ENCODE assay signal across 14 mouse cellular contexts in genomic region chr9:46647238-46647922, GRCm38 (mm10).
DNase-seq lines count a peak whose midpoint lies in the region; ATAC-seq and TF ChIP-seq lines count a peak whose summit lies in the region.
"Had no signal": no experiment of that assay in that cellular context is flagged by ENCODE, and none has a peak within 500 bp of the region (broad histone marks: within the 10 kb centered on the region; RNA-seq: fewer than 3 reads in every experiment).

No protein-coding gene starts in this region.

- peak; percentile 13; the same call in 1 of the 2 replicates for ATAC-seq in forebrain, embryonic 13.5 days
- ATAC-seq in hindbrain, postnatal 0 days: peak; percentile 49; the same call in 1 of the 2 replicates
- ATAC-seq in liver, embryonic 11.5 days (replicated peaks; ENCODE audit: low FRiP score): no peak
- no peak for ATAC-seq in erythroblast, adult 5-6 weeks (replicated peaks; ENCODE audit: low FRiP score, poor library complexity, severe bottlenecking)
- ATAC-seq: CD4-positive, CD25-positive, alpha-beta regulatory T cell, adult 4 months had no signal

- no peak overlapping the region for H3K4me3 ChIP-seq in forebrain, embryonic 13.5 days
- no peak overlapping the region for H3K4me3 ChIP-seq in hindbrain, postnatal 0 days (ENCODE audit: low read length)
- H3K4me3 ChIP-seq in liver, embryonic 11.5 days (ENCODE audit: low read depth, low read length): no peak overlapping the region
- H3K4me3 ChIP-seq: embryonic facial prominence, embryonic 12.5 days had no signal

- no peak overlapping the region for H3K4me2 ChIP-seq in forebrain, embryonic 13.5 days
- no peak overlapping the region for H3K4me2 ChIP-seq in hindbrain, postnatal 0 days (ENCODE audit: low read depth, low read length)
- H3K4me2 ChIP-seq in liver, embryonic 11.5 days: no peak overlapping the region
- H3K4me2 ChIP-seq: embryonic facial prominence, embryonic 12.5 days had no signal

- WGBS in forebrain, embryonic 13.5 days: 18% methylated on average over 9 of the region's 9 CpGs
- WGBS in hindbrain, postnatal 0 days: 28% methylated on average over 9 of the region's 9 CpGs
- WGBS in liver, embryonic 11.5 days: 68% methylated on average over 9 of the region's 9 CpGs

- no peaks in the 10 kb centered on the region for H3K36me3 ChIP-seq in forebrain, embryonic 13.5 days (ENCODE audit: poor library complexity, severe bottlenecking)
- no peaks in the 10 kb centered on the region for H3K36me3 ChIP-seq in hindbrain, postnatal 0 days (ENCODE audit: insufficient read depth, low read length)
- H3K36me3 ChIP-seq in liver, embryonic 11.5 days (ENCODE audit: control insufficient read depth, insufficient read depth, low read length): no peaks in the 10 kb centered on the region
- H3K36me3 ChIP-seq: embryonic facial prominence, embryonic 12.5 days had no signal

- H3K27me3 ChIP-seq in forebrain, embryonic 13.5 days: 0 out of 2 replicates have a peak, but pooled peaks cover 3% of the 10 kb centered on the region
- H3K27me3 ChIP-seq in hindbrain, postnatal 0 days (ENCODE audit: insufficient read depth, low read length): no peaks in the 10 kb centered on the region
- no peaks in the 10 kb centered on the region for H3K27me3 ChIP-seq in liver, embryonic 11.5 days (replicated peaks; ENCODE audit: control insufficient read depth, insufficient read depth, low read length)
- H3K27me3 ChIP-seq: embryonic facial prominence, embryonic 12.5 days had no signal

- peak; percentile 10 for DNase-seq in right cerebral cortex, adult 18-20 months
- DNase-seq in right cerebral cortex, postnatal 14 days: no peak
- peak; percentile 54 for DNase-seq in hindbrain, postnatal 0 days (ENCODE audit: low spot score)
- DNase-seq in retina, postnatal 7 days (ENCODE audit: low read depth, low spot score): peak; percentile 43
- no peak for DNase-seq in adrenal gland, adult 2 months
- DNase-seq in liver, embryonic 11.5 days (ENCODE audit: low spot score): no peak
- DNase-seq: adrenal gland, adult 8-10 months; cerebellum, adult 11 months had no signal

- TF ChIP-seq CTCF in hindbrain, postnatal 0 days (IDR thresholded peaks at IDR 0.05; ENCODE audit: low read depth): no peak

- peaks cover 21% of the 10 kb centered on the region for H3K4me1 ChIP-seq in forebrain, embryonic 13.5 days
- peaks cover 13% of the 10 kb centered on the region for H3K4me1 ChIP-seq in hindbrain, postnatal 0 days (ENCODE audit: insufficient read depth, low read length)
- no peaks in the 10 kb centered on the region for H3K4me1 ChIP-seq in liver, embryonic 11.5 days (replicated peaks; ENCODE audit: control insufficient read depth, insufficient read depth, low read length)
- H3K4me1 ChIP-seq: embryonic facial prominence, embryonic 12.5 days had no signal

- peak overlapping the region; percentile 67 for H3K27ac ChIP-seq in forebrain, embryonic 13.5 days
- no peak overlapping the region for H3K27ac ChIP-seq in hindbrain, postnatal 0 days
- no peak overlapping the region for H3K27ac ChIP-seq in liver, embryonic 11.5 days (ENCODE audit: low read depth, low read length)
- H3K27ac ChIP-seq: embryonic facial prominence, embryonic 12.5 days; kidney, postnatal 0 days; liver, embryonic 14.5 days had no signal

- no peaks in the 10 kb centered on the region for H3K9me3 ChIP-seq in forebrain, embryonic 13.5 days (replicated peaks)
- H3K9me3 ChIP-seq in hindbrain, postnatal 0 days (ENCODE audit: low read length): no peaks in the 10 kb centered on the region
- no peaks in the 10 kb centered on the region for H3K9me3 ChIP-seq in liver, embryonic 11.5 days (ENCODE audit: control insufficient read depth, low read length)
- H3K9me3 ChIP-seq: embryonic facial prominence, embryonic 12.5 days had no signal

- H3K9ac ChIP-seq in forebrain, embryonic 13.5 days: no peak overlapping the region
- no peak overlapping the region for H3K9ac ChIP-seq in hindbrain, postnatal 0 days (replicated peaks; ENCODE audit: low read length)
- no peak overlapping the region for H3K9ac ChIP-seq in liver, embryonic 11.5 days (ENCODE audit: low read depth, low read length)
- H3K9ac ChIP-seq: embryonic facial prominence, embryonic 12.5 days; liver, embryonic 14.5 days had no signal

Comparison
In these comparisons a context has a peak if more than half of its experiments do, and no peak if none do; other contexts are left out.
1. DNase-seq: peak in right cerebral cortex, adult 18-20 months (single experiment), hindbrain, postnatal 0 days (single experiment) and retina, postnatal 7 days (single experiment); none in right cerebral cortex, postnatal 14 days (single experiment), adrenal gland, adult 2 months (single experiment) and liver, embryonic 11.5 days (single experiment).
2. ATAC-seq: peak in forebrain, embryonic 13.5 days (single experiment) and hindbrain, postnatal 0 days (single experiment); none in liver, embryonic 11.5 days (single experiment) and erythroblast, adult 5-6 weeks (single experiment).